Mouse (Mus musculus): Measurements from ENCODE around the gene Ssrp1. TPM values are rescaled to one million over a fixed set of nuclear protein-coding genes. Genes with fewer than 3 reads are reported as not detected.
A peak's percentile ranks its signal among the peaks of the same experiment; 100 is the strongest.

Gene Ssrp1
- 240 and 254 TPM in 2 replicates for polyA plus RNA-seq (2014; fragmentation: Nextera tagmentation; extraction: Ambion mirVana)

GRCm38 (mm10) chr2:85037047-85038026 is at the start of gene Ssrp1, which contains the start of gene P2rx3:
Gene Ssrp1, plus strand, starts transcription at chr2:85037234.
Gene P2rx3, minus strand, starts transcription at chr2:85037462.
- H3K4me2 ChIP-seq (ENCODE audit: low read length) = peak within 1 kb of the TSS; percentile 75
- WGBS = under 1% methylated on average over 66 of the region's 66 CpGs

GRCm38 (mm10) chr2:84987930-84988329 is 49.1 kb upstream of the Ssrp1 start, which contains the start of gene Prg3:
Gene Prg3, plus strand, starts transcription at chr2:84988215.
- no peak within 1 kb of the TSS for H3K9ac ChIP-seq (ENCODE audit: low read length)
- no peak within 1 kb of the TSS for H3K27ac ChIP-seq (ENCODE audit: low read depth, low read length)
- no peaks in the 10 kb centered on the region for H3K36me3 ChIP-seq (ENCODE audit: control insufficient read depth, insufficient read depth, low read length)
- no peak for ATAC-seq
- H3K4me2 ChIP-seq (ENCODE audit: low read length) = no peak within 1 kb of the TSS
- no peak for DNase-seq (ENCODE audit: low spot score)
- WGBS = 93% methylated on average over 1 of the region's 1 CpGs
- no peak within 1 kb of the TSS for H3K4me3 ChIP-seq (ENCODE audit: low read depth, low read length)
- no peaks in the 10 kb centered on the region for H3K27me3 ChIP-seq (replicated peaks; ENCODE audit: control insufficient read depth, insufficient read depth, low read length)
- no peaks in the 10 kb centered on the region for H3K9me3 ChIP-seq (replicated peaks; ENCODE audit: control insufficient read depth, low read length)
- no peaks in the 10 kb centered on the region for H3K4me1 ChIP-seq (ENCODE audit: control insufficient read depth, insufficient read depth, low read length)

More at GRCm38 (mm10) chr2:85037047-85038026, at the start of gene Ssrp1, which contains the start of gene P2rx3:
- ATAC-seq = peak; percentile 98
- peak within 1 kb of the TSS; percentile 98 for H3K9ac ChIP-seq (ENCODE audit: low read length)
- peak within 1 kb of the TSS; percentile 79 for H3K27ac ChIP-seq (ENCODE audit: low read depth, low read length)
- peaks cover 32% of the 10 kb centered on the region for H3K36me3 ChIP-seq (ENCODE audit: control insufficient read depth, insufficient read depth, low read length)
- H3K27me3 ChIP-seq (replicated peaks; ENCODE audit: control insufficient read depth, insufficient read depth, low read length) = no peaks in the 10 kb centered on the region
- DNase-seq (ENCODE audit: low spot score) = peak; percentile 98
- peaks cover 13% of the 10 kb centered on the region for H3K4me1 ChIP-seq (ENCODE audit: control insufficient read depth, insufficient read depth, low read length)
- H3K4me3 ChIP-seq (ENCODE audit: low read depth, low read length) = peak within 1 kb of the TSS; percentile 80
- no peaks in the 10 kb centered on the region for H3K9me3 ChIP-seq (replicated peaks; ENCODE audit: control insufficient read depth, low read length)

GRCm38 (mm10) chr2:84996376-84996775 is 40.7 kb upstream of the Ssrp1 start:
- 97% methylated on average over 2 of the region's 2 CpGs for WGBS
- ATAC-seq = no peak

GRCm38 (mm10) chr2:84999486-85000181 is 37.4 kb upstream of the Ssrp1 start:
- Histone ChIP-seq H3K9ac (ENCODE audit: low read length) (no peak overlapping the region), H3K4me2 (ENCODE audit: low read length) (no peak overlapping the region)

More at GRCm38 (mm10) chr2:84996376-84996775, 40.7 kb upstream of the Ssrp1 start:
- no peak for DNase-seq (ENCODE audit: low spot score)
- H3K4me1 ChIP-seq (ENCODE audit: control insufficient read depth, insufficient read depth, low read length) = no peaks in the 10 kb centered on the region
- no peaks in the 10 kb centered on the region for H3K36me3 ChIP-seq (ENCODE audit: control insufficient read depth, insufficient read depth, low read length)
- H3K9ac ChIP-seq (ENCODE audit: low read length) = no peak overlapping the region
- H3K9me3 ChIP-seq (replicated peaks; ENCODE audit: control insufficient read depth, low read length) = no peaks in the 10 kb centered on the region
- H3K4me3 ChIP-seq (ENCODE audit: low read depth, low read length) = no peak overlapping the region
- no peak overlapping the region for H3K4me2 ChIP-seq (ENCODE audit: low read length)
- no peak overlapping the region for H3K27ac ChIP-seq (ENCODE audit: low read depth, low read length)
- no peaks in the 10 kb centered on the region for H3K27me3 ChIP-seq (replicated peaks; ENCODE audit: control insufficient read depth, insufficient read depth, low read length)

DNA sequence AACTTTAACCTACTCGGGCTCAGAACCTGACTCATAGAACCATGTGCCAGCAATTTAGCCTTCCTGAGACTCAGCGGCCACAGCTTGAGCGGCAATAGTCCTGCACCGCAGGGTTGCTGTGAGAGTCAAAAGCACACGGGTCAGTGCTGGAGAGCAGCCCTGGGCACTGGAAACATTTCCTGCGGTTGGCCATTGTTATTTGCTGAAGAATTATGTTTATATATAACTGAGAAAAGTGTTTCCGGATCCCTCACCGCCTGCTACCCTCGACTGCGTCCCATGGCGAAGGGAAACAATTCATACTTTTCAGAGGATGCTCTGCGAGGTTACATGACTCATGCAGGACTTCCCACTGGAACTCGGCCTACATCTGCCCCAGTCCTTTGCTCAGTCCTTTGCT is 35.5 kb upstream of the Ssrp1 start:
- Histone ChIP-seq H3K4me2 (ENCODE audit: low read length) (no peak overlapping the region), H3K4me1 (ENCODE audit: control insufficient read depth, insufficient read depth, low read length) (no peaks in the 10 kb centered on the region), H3K36me3 (ENCODE audit: control insufficient read depth, insufficient read depth, low read length) (no peaks in the 10 kb centered on the region), H3K27me3 (replicated peaks; ENCODE audit: control insufficient read depth, insufficient read depth, low read length) (no peaks in the 10 kb centered on the region), H3K9me3 (replicated peaks; ENCODE audit: control insufficient read depth, low read length) (no peaks in the 10 kb centered on the region), H3K27ac (ENCODE audit: low read depth, low read length) (no peak overlapping the region), H3K9ac (ENCODE audit: low read length) (no peak overlapping the region), H3K4me3 (ENCODE audit: low read depth, low read length) (no peak overlapping the region)
- ATAC-seq (no peak), DNase-seq (ENCODE audit: low spot score) (peak; percentile 1)
- 73% methylated on average over 13 of the region's 13 CpGs for WGBS

More at GRCm38 (mm10) chr2:84999486-85000181, 37.4 kb upstream of the Ssrp1 start:
- no peaks in the 10 kb centered on the region for H3K36me3 ChIP-seq (ENCODE audit: control insufficient read depth, insufficient read depth, low read length)
- H3K4me1 ChIP-seq (ENCODE audit: control insufficient read depth, insufficient read depth, low read length) = no peaks in the 10 kb centered on the region
- H3K4me3 ChIP-seq (ENCODE audit: low read depth, low read length) = no peak overlapping the region
- WGBS = 82% methylated on average over 3 of the region's 3 CpGs
- DNase-seq (ENCODE audit: low spot score) (no peak), ATAC-seq (no peak)
- no peaks in the 10 kb centered on the region for H3K9me3 ChIP-seq (replicated peaks; ENCODE audit: control insufficient read depth, low read length)
- no peaks in the 10 kb centered on the region for H3K27me3 ChIP-seq (replicated peaks; ENCODE audit: control insufficient read depth, insufficient read depth, low read length)
- no peak overlapping the region for H3K27ac ChIP-seq (ENCODE audit: low read depth, low read length)

DNA sequence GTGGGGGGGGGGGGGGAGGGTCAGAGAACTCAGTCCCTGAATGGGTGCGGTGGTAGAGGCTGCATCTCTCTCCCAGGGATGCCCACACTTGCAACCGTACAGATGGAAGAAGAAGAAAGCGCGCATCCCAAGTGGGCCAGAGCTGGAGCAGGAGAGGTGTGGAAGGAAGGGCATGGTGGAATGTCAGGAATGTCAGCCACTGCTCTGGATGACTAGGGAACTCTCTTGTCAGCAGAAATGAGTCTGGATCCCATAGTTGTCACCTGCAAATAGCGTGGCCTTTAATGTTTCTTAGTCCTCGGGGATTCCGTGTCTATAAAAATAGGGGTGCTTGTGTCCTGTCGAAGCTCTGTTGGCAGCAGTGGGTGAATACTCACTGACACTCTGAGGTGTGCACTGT is 34.5 kb upstream of the Ssrp1 start:
- ATAC-seq (no peak), DNase-seq (ENCODE audit: low spot score) (no peak)
- Histone ChIP-seq H3K36me3 (ENCODE audit: control insufficient read depth, insufficient read depth, low read length) (no peaks in the 10 kb centered on the region), H3K4me2 (ENCODE audit: low read length) (no peak overlapping the region), H3K4me3 (ENCODE audit: low read depth, low read length) (no peak overlapping the region), H3K27ac (ENCODE audit: low read depth, low read length) (no peak overlapping the region), H3K27me3 (replicated peaks; ENCODE audit: control insufficient read depth, insufficient read depth, low read length) (no peaks in the 10 kb centered on the region), H3K9me3 (replicated peaks; ENCODE audit: control insufficient read depth, low read length) (no peaks in the 10 kb centered on the region), H3K4me1 (ENCODE audit: control insufficient read depth, insufficient read depth, low read length) (no peaks in the 10 kb centered on the region), H3K9ac (ENCODE audit: low read length) (no peak overlapping the region)
- WGBS = 85% methylated on average over 8 of the region's 8 CpGs

DNA sequence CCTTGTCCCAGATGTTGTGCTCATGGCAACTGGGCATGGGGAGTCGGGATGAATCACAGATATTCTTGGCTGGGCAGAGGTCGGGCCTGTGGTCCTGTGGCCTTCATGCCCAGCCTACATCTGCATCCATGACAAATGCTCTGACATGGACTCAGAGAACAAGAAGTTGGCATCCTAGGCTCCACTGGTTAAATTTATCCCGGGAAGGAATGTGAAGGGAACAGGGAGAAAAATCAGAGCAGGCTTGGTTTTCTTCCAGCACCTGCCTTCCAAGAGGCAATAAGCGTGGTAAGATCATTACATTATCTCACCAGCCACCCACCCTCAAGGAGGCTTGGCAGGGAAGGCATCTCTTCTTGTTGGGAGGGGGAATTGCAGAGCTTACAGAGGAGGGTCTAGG is 32.7 kb upstream of the Ssrp1 start:
- WGBS = 85% methylated on average over 4 of the region's 4 CpGs

GRCm38 (mm10) chr2:85006600-85006999 is 30.4 kb upstream of the Ssrp1 start:
- Histone ChIP-seq H3K9ac (ENCODE audit: low read length) (no peak overlapping the region), H3K4me2 (ENCODE audit: low read length) (no peak overlapping the region), H3K4me3 (ENCODE audit: low read depth, low read length) (no peak overlapping the region), H3K4me1 (ENCODE audit: control insufficient read depth, insufficient read depth, low read length) (no peaks in the 10 kb centered on the region), H3K27ac (ENCODE audit: low read depth, low read length) (no peak overlapping the region), H3K9me3 (replicated peaks; ENCODE audit: control insufficient read depth, low read length) (no peaks in the 10 kb centered on the region), H3K36me3 (ENCODE audit: control insufficient read depth, insufficient read depth, low read length) (no peaks in the 10 kb centered on the region), H3K27me3 (replicated peaks; ENCODE audit: control insufficient read depth, insufficient read depth, low read length) (no peaks in the 10 kb centered on the region)
- 81% methylated on average over 7 of the region's 7 CpGs for WGBS
- ATAC-seq (no peak), DNase-seq (ENCODE audit: low spot score) (no peak)

More for the DNA sequence above, 32.7 kb upstream of the Ssrp1 start:
- Histone ChIP-seq H3K27me3 (replicated peaks; ENCODE audit: control insufficient read depth, insufficient read depth, low read length) (no peaks in the 10 kb centered on the region), H3K4me2 (ENCODE audit: low read length) (no peak overlapping the region), H3K9me3 (replicated peaks; ENCODE audit: control insufficient read depth, low read length) (no peaks in the 10 kb centered on the region), H3K36me3 (ENCODE audit: control insufficient read depth, insufficient read depth, low read length) (no peaks in the 10 kb centered on the region), H3K27ac (ENCODE audit: low read depth, low read length) (no peak overlapping the region), H3K9ac (ENCODE audit: low read length) (no peak overlapping the region), H3K4me1 (ENCODE audit: control insufficient read depth, insufficient read depth, low read length) (no peaks in the 10 kb centered on the region), H3K4me3 (ENCODE audit: low read depth, low read length) (no peak overlapping the region)
- DNase-seq (ENCODE audit: low spot score) (no peak), ATAC-seq (no peak)

Measured in forebrain, embryonic 14.5 days (tissue).